Mouse (Mus musculus) kidney, postnatal 25 days (tissue): ENCODE results near the gene Pak4.
"Not testable (repeated sequence)": the region's sequence is repeated elsewhere in the genome, so short reads cannot be mapped to it uniquely, and the experiment has no call there.

Source experiments
- DNase-seq, 2 experiments: peaks; one replicate each; pipeline ENCODE4 v3.0.0; 2021; ENCODE audit warnings: mixed read lengths in 2 of 2

Gene Pak4

GRCm38 (mm10) chr7:28597642-28598446, at the start of gene Pak4, which contains the start of gene Samd4b:
Gene Pak4 (minus strand): TSS chr7:28598185.
Gene Samd4b (minus strand): TSS chr7:28598144.
- peak; percentile 99 to 100 for DNase-seq

GRCm38 (mm10) chr7:28647016-28647415, 49.0 kb upstream of the Pak4 start:
- no peak for DNase-seq

GRCm38 (mm10) chr7:28645947-28646475, 48.0 kb upstream of the Pak4 start:
- no peak for DNase-seq

- DNase-seq = no peak
These were observed 47.4 kb upstream of the Pak4 start for GRCm38 (mm10) chr7:28645366-28645765.

GRCm38 (mm10) chr7:28641546-28641945, 43.6 kb upstream of the Pak4 start:
- DNase-seq = no peak

- DNase-seq = peak in 1 of 2 experiments; percentile 19
These were observed 39.5 kb upstream of the Pak4 start for GRCm38 (mm10) chr7:28637511-28637910.

GRCm38 (mm10) chr7:28634128-28634527, 36.1 kb upstream of the Pak4 start:
- DNase-seq = no peak

GRCm38 (mm10) chr7:28631073-28631472, 33.1 kb upstream of the Pak4 start, which contains the start of gene Acp7:
Gene Acp7 (minus strand): TSS chr7:28631332.
- DNase-seq = no peak

GRCm38 (mm10) chr7:28624791-28625190, 26.8 kb upstream of the Pak4 start:
- no peak for DNase-seq

- DNase-seq = no peak
These were observed 21.2 kb upstream of the Pak4 start for GRCm38 (mm10) chr7:28619098-28619715.

- DNase-seq = no peak
These were observed 8.0 kb upstream of the Pak4 start for GRCm38 (mm10) chr7:28605951-28606350.

- DNase-seq = not testable (repeated sequence)
These were observed 5.8 kb upstream of the Pak4 start for GRCm38 (mm10) chr7:28603788-28604187.

GRCm38 (mm10) chr7:28603136-28603535, 5.2 kb upstream of the Pak4 start:
- DNase-seq = no peak

- DNase-seq = peak in 1 of 2 experiments; percentile 74
These were observed 3.7 kb upstream of the Pak4 start for GRCm38 (mm10) chr7:28601668-28602067.

- peak; percentile 72 to 77 for DNase-seq
These were observed 3.0 kb upstream of the Pak4 start for GRCm38 (mm10) chr7:28601029-28601428.

GRCm38 (mm10) chr7:28598951-28599350, 966 bp upstream of the Pak4 start:
- DNase-seq = no peak

GRCm38 (mm10) chr7:28597277-28597570, 761 bp downstream of the Pak4 start:
- no peak for DNase-seq

GRCm38 (mm10) chr7:28596436-28597276, 1.3 kb downstream of the Pak4 start:
- DNase-seq = peak; percentile 76 to 95

GRCm38 (mm10) chr7:28595751-28596435, 2.1 kb downstream of the Pak4 start:
- DNase-seq = peak in 1 of 2 experiments; percentile 64

GRCm38 (mm10) chr7:28593206-28594111, 4.5 kb downstream of the Pak4 start:
- peak; percentile 70 to 83 for DNase-seq

- no peak for DNase-seq
These were observed 6.1 kb downstream of the Pak4 start for GRCm38 (mm10) chr7:28591862-28592261.
